Mouse (Mus musculus): Measurements from ENCODE around the gene Hoxa4. TPM values are rescaled to one million over a fixed set of nuclear protein-coding genes. Genes with fewer than 3 reads are reported as not detected.

Hoxa4 gene
- total RNA-seq (2015) (0.88 and 1.9 TPM in 2 replicates), total RNA-seq (2017) (0.71 and 1.3 TPM in 2 replicates)

- no peak for ATAC-seq (replicated peaks; ENCODE audit: poor library complexity)
Measured at GRCm38 (mm10) chr6:52190906-52191810, at the start of gene Hoxa4. TSS of gene Hoxa4 (minus strand) at chr6:52191753.

- ATAC-seq (replicated peaks; ENCODE audit: poor library complexity), result no peak
Measured at GRCm38 (mm10) chr6:52241001-52241621, 49.6 kb upstream of the Hoxa4 start.

- peak; percentile 90 for ATAC-seq (replicated peaks; ENCODE audit: poor library complexity)
Measured at GRCm38 (mm10) chr6:52240389-52241000, 48.9 kb upstream of the Hoxa4 start, which contains the start of gene Hoxa10. TSS of gene Hoxa10 (minus strand) at chr6:52240854.

- no peak for ATAC-seq (replicated peaks; ENCODE audit: poor library complexity)
Measured at GRCm38 (mm10) chr6:52239625-52240388, 48.3 kb upstream of the Hoxa4 start.

- no peak for ATAC-seq (replicated peaks; ENCODE audit: poor library complexity)
Measured at GRCm38 (mm10) chr6:52238976-52239375, 47.4 kb upstream of the Hoxa4 start.

GRCm38 (mm10) chr6:52238155-52238545 lies 46.6 kb upstream of the Hoxa4 start:
- ATAC-seq (replicated peaks; ENCODE audit: poor library complexity), result no peak

- no peak for ATAC-seq (replicated peaks; ENCODE audit: poor library complexity)
Measured at GRCm38 (mm10) chr6:52237346-52238154, 46.0 kb upstream of the Hoxa4 start.

GRCm38 (mm10) chr6:52236806-52237205 lies 45.3 kb upstream of the Hoxa4 start:
- ATAC-seq (replicated peaks; ENCODE audit: poor library complexity), result no peak

- ATAC-seq (replicated peaks; ENCODE audit: poor library complexity), result no peak
Measured at GRCm38 (mm10) chr6:52235866-52236265, 44.3 kb upstream of the Hoxa4 start.

GRCm38 (mm10) chr6:52235267-52235666 lies 43.7 kb upstream of the Hoxa4 start:
- no peak for ATAC-seq (replicated peaks; ENCODE audit: poor library complexity)

- no peak for ATAC-seq (replicated peaks; ENCODE audit: poor library complexity)
Measured at GRCm38 (mm10) chr6:52234428-52235140, 43.0 kb upstream of the Hoxa4 start.

- no peak for ATAC-seq (replicated peaks; ENCODE audit: poor library complexity)
Measured at GRCm38 (mm10) chr6:52233546-52234427, 42.2 kb upstream of the Hoxa4 start.

- ATAC-seq (replicated peaks; ENCODE audit: poor library complexity), result no peak
Measured at GRCm38 (mm10) chr6:52232984-52233545, 41.5 kb upstream of the Hoxa4 start.

- no peak for ATAC-seq (replicated peaks; ENCODE audit: poor library complexity)
Measured at GRCm38 (mm10) chr6:52232568-52232965, 41.0 kb upstream of the Hoxa4 start.

- no peak for ATAC-seq (replicated peaks; ENCODE audit: poor library complexity)
Measured at GRCm38 (mm10) chr6:52231885-52232567, 40.5 kb upstream of the Hoxa4 start.

- ATAC-seq (replicated peaks; ENCODE audit: poor library complexity), result no peak
Measured at GRCm38 (mm10) chr6:52230516-52231165, 39.1 kb upstream of the Hoxa4 start, which contains the start of gene Hoxa9. TSS of gene Hoxa9 (minus strand) at chr6:52231089.

Data from megakaryocyte progenitor cell, adult 5-6 weeks (primary cell).